Mouse (Mus musculus) A20 (cell line): ENCODE measurements around the gene Sart3.

Experiments
- DNase-seq: peaks from one replicate; pipeline ENCODE4 v3.0.0-alpha.2; 2011; ENCODE audit warnings: low read depth, low spot score

Sart3 gene

DNA sequence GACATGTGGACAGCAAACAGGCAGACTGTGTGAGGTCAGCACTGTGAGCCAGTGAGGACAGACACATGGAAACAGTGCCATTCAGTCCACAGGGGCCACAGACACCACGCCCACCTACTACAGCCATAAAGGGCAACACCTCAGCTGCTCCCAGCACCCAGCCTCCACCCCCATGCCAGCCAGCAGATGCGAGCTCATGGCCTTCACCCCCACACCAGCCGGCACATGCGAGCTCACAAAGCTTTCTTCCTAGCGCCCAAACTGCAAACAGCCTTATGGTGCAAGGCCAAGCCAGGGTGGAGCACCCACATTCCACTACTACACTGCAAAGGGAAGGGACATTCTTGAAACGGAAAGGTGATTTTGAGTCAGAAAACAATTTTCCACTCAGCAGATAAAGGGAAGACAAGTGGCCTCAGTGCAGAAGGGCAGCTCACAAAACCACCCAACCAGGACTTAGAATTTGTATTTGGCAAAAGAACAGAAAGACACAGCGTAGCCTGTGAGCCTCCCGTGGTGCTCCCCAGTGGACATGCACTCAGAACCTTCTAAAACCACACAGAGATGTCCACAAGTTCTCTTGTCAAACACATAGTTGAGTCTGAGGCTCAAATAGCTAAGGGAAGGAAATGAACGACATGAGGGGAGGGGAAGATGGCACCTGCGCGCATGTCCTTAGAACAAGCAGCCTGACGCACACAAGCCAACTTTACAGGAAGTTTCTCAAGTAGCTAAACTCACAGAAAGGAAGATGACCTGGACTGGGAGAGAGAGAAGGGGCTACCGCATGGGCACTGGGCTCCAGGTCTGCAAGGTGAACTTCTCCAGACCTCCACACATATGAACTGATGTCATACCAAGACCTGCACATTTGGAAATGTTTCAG is 6.4 kb downstream of the Sart3 start:
- DNase-seq: no peak

DNA sequence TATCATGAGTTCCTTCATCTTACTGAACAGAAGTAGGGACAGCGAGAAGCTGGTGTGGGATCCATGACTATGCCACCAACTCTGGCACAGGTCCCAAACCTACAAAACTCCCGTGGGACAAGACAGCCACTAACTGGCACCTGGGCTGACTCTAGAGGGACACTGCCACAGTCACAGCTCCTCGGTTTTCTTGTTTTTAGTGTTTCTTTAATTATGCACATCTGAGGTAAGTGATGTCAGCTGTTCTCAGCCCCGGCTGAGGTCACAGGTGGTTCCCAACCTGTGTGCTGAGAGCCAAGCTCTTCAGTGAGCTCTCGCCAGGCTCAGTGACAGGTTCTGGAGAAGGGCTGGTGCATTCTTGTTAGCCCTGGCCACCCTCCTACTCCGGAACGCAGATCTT is 7.9 kb downstream of the Sart3 start:
- DNase-seq: no peak

DNA sequence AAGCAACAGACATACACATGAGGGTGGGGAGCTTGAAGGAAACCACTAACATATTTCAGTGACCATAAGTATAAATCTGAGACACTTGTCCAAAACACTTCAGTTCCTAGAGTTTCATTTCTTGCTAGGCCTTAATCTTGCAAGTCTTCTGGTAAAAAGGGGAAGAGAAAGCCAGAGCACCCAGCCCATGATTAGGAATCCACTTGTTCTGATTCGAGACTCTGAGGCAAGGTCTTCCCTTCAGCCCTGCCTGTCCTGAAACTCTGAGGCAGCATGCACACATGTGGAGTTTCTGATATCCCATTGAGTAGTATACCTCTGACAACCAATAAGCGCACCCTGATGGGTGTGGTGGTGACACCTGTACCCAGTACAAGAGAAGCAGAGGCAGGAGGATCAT is 10.7 kb downstream of the Sart3 start:
- peak; percentile 26 for DNase-seq

DNA sequence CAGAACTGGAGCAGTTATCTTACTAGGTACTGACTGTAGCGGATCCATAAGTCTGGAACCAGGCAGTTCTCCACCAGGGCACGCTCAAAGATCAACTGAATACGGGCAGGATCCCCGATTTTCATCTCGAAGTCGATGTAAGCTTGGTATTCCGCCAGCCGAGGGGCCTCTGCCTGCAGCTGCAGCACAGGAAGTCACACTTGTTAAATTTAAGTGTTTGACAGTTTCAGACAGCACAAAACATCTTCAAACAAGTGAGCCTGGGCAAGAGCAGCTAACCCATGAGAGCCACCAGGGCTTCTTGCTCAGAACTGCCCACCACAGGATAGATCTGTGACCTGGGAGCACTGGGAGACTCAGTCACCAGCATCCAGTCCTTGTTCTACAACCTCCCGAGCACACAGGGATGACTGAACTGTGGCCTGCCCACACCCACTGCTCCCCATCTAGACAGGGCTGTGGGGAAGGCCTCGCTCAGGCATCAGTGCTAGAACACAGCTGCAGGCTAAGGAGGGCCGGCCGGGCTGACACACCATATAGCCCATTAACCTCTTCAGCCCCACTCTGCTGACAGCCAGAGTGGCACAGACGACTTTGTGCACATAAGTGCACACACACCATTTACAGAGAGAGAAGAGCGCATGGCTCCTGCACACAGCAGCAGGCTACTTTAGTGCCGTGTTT is 16.8 kb downstream of the Sart3 start:
- no peak for DNase-seq

GRCm38 (mm10) chr5:113751521-113752157 is 20.7 kb downstream of the Sart3 start:
- no peak for DNase-seq

- DNase-seq: no peak
These were observed 23.6 kb downstream of the Sart3 start for GRCm38 (mm10) chr5:113748556-113749331.

- DNase-seq: no peak
These were observed 24.7 kb downstream of the Sart3 start for GRCm38 (mm10) chr5:113747629-113748028.

GRCm38 (mm10) chr5:113737607-113738237 is 34.6 kb downstream of the Sart3 start:
- DNase-seq: no peak

GRCm38 (mm10) chr5:113736522-113737164 is 35.7 kb downstream of the Sart3 start:
- peak; percentile 29 for DNase-seq

DNA sequence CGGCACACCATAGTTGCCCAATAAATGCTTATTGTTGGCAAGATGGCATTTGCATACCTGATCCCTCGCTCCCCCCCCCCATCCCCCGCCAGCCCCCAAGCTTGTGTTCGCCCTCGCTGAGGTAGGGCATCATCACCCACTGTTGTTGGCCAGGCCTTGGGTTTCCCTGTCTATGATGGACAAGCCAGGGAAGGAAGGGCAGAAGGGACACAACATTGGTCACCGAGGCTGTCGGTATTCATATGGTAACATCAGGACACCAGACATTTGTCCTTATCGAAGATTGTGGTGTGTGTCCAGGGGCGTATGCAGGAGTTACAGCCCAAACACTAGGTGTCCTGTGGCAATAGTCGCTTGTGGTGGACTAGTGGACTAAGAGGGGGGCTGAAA is 36.2 kb downstream of the Sart3 start:
- DNase-seq: no peak

DNA sequence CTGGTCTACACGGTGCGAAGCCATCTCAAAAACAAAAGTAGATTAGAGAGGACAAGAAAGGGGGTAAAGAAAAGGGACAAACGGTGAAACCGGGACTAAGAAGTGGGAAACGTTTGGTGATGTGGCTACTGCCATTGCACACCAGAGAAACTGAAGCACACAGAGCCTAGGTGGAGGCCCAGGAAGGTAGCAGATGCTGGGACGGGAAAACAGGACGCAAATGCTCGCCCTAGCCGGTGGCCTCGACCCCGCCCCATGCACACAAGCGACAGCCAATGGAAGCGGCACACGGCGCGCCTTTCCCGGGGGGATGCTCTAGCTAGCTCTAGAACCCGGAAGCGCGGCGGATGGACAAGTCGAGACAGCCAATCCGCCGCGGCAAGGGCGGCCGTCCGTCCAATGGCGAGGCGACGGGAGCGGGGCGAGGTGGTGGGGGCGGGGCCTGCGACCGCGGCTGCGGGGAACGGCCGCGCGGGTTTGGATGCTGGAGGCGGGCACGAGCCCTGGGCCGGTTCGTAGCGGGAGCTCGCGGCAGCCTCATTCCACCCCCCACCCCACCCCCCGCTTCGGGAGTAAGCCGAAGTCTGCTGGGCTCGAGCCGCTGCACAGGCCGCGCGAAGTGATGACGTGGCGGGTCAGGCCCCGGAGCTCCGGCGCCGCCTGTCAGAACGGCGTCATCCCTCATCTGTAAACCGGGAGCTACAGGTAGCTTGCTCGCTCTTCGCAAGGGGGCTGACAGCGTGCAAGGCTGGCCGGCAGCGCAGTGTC is 36.8 kb downstream of the Sart3 start, which contains the start of gene Ficd:
Gene Ficd (plus strand): TSS at position 459 of the 768 bp plus-strand sequence.
- DNase-seq: peak; percentile 98

DNA sequence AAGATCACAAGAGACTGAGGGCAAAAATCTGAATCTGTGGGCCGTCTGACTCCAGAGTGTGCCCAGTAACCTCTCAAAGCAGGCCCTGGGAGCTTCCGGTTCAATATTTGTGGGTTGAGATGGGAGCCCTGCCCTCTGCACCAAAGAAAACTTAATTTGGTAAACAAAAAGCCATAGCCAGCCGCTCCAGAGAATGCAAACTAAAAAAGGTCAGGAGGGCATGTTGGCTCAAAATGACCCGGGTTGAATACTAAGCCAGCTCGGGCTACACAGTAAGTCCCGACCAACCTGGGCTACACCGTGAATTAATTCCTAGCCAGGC is 37.3 kb downstream of the Sart3 start:
- DNase-seq: no peak

GRCm38 (mm10) chr5:113734376-113734775 is 37.9 kb downstream of the Sart3 start:
- peak; percentile 19 for DNase-seq

GRCm38 (mm10) chr5:113732182-113732581 is 40.1 kb downstream of the Sart3 start:
- DNase-seq: peak; percentile 43

DNA sequence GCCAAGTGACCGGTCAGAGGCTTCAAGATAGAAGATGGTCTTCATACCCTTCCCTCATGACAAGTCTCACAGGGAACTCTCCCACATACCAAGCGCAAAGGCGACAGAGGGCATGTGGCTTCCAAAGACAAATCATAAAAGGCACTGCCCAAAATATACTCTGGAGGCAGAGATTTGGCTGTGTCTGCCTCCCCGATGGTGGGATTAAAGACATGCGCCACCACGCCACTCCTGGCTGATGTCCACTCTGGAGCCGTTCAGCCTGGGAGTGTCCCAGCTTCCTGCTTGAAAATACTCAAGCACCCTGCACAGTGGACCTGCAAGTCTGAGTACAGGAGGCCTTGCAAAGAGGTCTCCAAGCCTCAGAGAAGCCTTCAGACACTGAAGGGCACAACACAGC is 41.1 kb downstream of the Sart3 start:
- DNase-seq: no peak

DNA sequence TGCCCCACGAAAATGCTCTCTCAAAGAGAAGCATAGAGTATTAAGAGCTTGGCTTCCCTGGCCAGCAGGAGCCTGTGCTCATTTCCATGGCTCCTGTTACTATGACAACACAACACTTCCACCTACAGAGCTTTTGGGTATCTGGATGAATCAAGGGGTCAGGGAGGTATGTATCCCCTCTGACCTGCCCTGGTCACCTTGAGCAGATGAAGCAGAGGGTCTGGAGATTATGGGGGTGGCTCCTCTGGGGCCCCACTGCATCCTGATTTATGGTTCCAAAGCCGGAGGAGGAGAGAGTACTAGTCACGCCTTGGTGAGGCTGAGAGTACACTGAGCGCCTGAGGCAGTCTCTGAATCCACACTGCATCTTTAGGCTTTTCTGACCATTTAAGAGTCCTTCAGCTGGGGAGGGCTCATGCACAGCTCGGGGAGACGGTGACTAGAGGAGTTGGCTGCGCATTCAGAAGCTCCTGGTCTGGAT is 41.6 kb downstream of the Sart3 start:
- DNase-seq: no peak

DNA sequence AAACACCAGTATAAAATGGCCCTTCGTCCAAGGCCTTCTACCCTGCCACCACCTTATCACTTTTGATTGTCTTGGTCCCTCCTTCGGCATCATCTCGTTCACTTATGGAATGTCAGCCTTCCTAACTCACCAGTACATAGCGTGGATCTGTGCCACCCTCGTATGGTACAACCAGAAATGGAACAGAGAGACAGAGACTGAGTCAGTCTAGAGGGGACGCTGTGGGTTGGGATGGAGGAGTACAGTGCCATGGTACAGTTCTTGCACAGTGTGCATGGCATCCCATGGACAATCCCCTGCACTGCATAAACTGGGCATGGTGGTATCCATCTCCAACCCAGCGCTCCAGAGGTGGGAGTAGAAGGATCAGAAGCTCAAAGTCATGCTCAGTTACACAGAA is 43.6 kb downstream of the Sart3 start:
- DNase-seq: no peak

GRCm38 (mm10) chr5:113728011-113728410 is 44.3 kb downstream of the Sart3 start:
- DNase-seq: no peak

GRCm38 (mm10) chr5:113727238-113727637 is 45.1 kb downstream of the Sart3 start:
- DNase-seq: no peak

GRCm38 (mm10) chr5:113726618-113727017 is 45.7 kb downstream of the Sart3 start:
- no peak for DNase-seq
